Mouse (Mus musculus): ENCODE results near the gene Lamb3. TPM values are rescaled to one million over a fixed set of nuclear protein-coding genes. Genes with fewer than 3 reads are reported as not detected.

Gene Lamb3
- total RNA-seq, 2 experiments from 2014 or later = 7.9 to 12.6 TPM

DNA sequence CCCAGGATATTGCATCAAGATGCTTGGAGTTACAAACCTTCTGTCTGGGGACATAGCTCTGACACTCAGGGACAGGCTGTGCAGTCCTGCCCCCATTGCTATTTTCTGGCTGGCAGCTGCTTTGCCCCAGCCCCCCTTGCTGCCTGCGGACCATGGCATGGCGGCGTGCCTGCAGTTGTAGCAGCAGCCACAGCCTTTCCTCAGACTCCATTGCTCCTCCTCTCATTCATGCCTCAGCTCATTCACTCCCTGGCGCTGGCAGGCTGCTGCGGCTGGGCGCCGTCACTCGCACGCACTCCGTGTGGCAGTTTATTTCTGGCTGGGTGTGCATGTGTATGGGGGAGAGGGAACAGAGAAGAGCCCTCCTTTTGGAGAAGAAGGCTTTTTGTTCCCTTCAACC is 160.6 kb downstream of the Lamb3 start:
- intact Hi-C loops (cut with DNase I) = no loop called here
- peak; percentile 24 to 46 for DNase-seq

DNA sequence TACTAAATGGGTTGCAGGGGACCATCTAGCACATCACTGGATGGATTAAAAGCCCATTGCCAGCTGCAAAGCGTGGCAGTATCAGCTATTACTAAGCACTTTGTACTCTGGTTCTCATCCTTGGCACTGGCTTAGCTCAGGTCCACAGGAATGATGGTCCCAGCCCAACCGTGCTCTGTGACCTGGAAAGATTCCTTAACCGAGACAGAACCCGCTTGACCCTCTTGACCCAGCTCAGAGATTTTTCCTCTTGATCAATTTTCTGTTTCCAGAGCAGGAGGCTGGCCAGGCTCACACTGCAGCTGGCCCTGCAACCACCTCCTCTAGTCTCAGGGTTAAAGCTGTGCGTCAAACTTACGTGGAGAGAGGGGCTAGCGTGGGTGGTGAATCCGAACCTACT is 161.6 kb downstream of the Lamb3 start:
- intact Hi-C loops (cut with DNase I) = no loop called here
- no peak for DNase-seq

GRCm38 (mm10) chr1:193370096-193370495 is 162.6 kb downstream of the Lamb3 start, which contains the start of gene Camk1g:
Camk1g (minus strand) TSS chr1:193370298.
- intact Hi-C loops (cut with DNase I) = no loop called here
- peak in 1 of 2 experiments; percentile 25 for DNase-seq

DNA sequence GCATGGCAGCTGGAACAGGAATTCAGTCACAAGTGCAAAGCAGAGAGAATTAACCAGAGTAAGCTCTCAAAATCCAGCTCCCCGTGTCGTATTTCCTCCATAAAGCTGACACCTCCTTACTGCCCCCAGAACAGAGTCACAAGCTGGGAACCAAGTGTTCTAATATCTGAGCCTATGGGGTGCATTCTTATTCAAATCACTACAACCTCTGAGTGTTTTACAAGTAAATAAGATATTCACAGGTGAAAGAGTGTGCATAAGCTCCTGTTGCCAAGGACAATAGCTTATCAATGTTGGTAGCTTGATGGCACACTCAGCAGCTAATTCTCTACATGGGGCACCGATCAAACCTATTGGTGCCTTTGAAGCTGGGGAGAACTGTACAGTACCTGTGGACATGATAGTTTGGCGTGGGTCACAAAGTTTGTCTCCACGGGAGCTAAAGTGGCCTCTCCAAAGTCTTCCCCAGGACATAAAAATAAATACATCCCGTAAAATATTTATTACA is 166.5 kb downstream of the Lamb3 start:
- intact Hi-C loops (cut with DNase I) = loop anchor here (2.0 kb wide), 1 partner anchor 43 kb away; no protein-coding TSS in a partner anchor
- no peak for DNase-seq

GRCm38 (mm10) chr1:193376478-193377134 is 169.1 kb downstream of the Lamb3 start:
- peak; percentile 47 to 67 for DNase-seq
- intact Hi-C loops (cut with DNase I) = loop anchor here (2.0 to 5.0 kb wide), 2 partner anchors 122 to 169 kb away; partner anchors contain the start of gene Lamb3

- no peak for DNase-seq
- intact Hi-C loops (cut with DNase I) = loop anchor here (5.0 kb wide), 1 partner anchor 172 kb away; the partner anchor contains the start of gene Lamb3
Observed at GRCm38 (mm10) chr1:193379634-193380033, 172.1 kb downstream of the Lamb3 start.

GRCm38 (mm10) chr1:193380877-193381276 is 173.4 kb downstream of the Lamb3 start:
- intact Hi-C loops (cut with DNase I) = no loop called here
- no peak for DNase-seq

- intact Hi-C loops (cut with DNase I) = no loop called here
- DNase-seq = no peak
Observed at GRCm38 (mm10) chr1:193381597-193382404, 174.3 kb downstream of the Lamb3 start.

GRCm38 (mm10) chr1:193382435-193382834 is 174.9 kb downstream of the Lamb3 start:
- peak in 1 of 2 experiments; percentile 34 for DNase-seq
- intact Hi-C loops (cut with DNase I) = no loop called here

- DNase-seq = peak; percentile 54 to 61
- intact Hi-C loops (cut with DNase I) = no loop called here
Observed at GRCm38 (mm10) chr1:193382841-193383462, 175.5 kb downstream of the Lamb3 start.

DNA sequence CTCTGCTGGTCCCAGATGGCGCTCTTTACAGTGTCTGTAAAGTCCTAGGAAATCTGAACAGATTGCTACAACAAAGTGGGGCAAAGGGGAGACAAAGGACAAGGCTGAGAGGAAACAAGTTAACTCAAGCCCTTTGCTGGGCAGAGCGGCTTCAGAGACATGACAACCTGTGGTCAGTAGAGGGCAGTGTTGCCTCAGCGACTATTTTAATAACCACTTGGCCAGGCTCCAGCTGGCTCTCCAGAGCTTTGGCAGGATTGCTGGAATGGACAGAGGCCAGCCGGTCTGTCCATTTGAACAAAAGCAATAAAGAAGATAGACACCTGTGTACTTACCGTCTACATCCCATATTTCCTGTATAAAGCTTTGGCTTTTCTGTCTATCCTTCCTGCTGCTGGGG is 178.6 kb downstream of the Lamb3 start:
- intact Hi-C loops (cut with DNase I) = loop anchor here (1.0 to 5.0 kb wide), 4 partner anchors 61 to 837 kb away; no protein-coding TSS in a partner anchor
- peak; percentile 89 to 94 for DNase-seq

GRCm38 (mm10) chr1:193387241-193387640 is 179.7 kb downstream of the Lamb3 start:
- intact Hi-C loops (cut with DNase I) = loop anchor here (2.0 to 5.0 kb wide), 3 partner anchors 60 to 836 kb away; no protein-coding TSS in a partner anchor
- no peak for DNase-seq

GRCm38 (mm10) chr1:193389505-193389904 is 182.0 kb downstream of the Lamb3 start:
- no peak for DNase-seq
- intact Hi-C loops (cut with DNase I) = loop anchor here (5.0 kb wide), 1 partner anchor 58 kb away; no protein-coding TSS in a partner anchor

GRCm38 (mm10) chr1:193390004-193390403 is 182.5 kb downstream of the Lamb3 start:
- intact Hi-C loops (cut with DNase I) = no loop called here
- DNase-seq = no peak

- intact Hi-C loops (cut with DNase I) = no loop called here
- no peak for DNase-seq
Observed at GRCm38 (mm10) chr1:193392266-193392665, 184.8 kb downstream of the Lamb3 start.

Other genes starting within 250 kb of the Lamb3 start
- under 1 TPM; 0.14 to 0.22 TPM for gene Syt14, start 171.9 kb upstream of the Lamb3 start, total RNA-seq (2021)
- 10 to 100 TPM in 1 of 2 experiments, 1 to 10 TPM in 1; 9.7 to 10.1 TPM for gene Diexf, start 77.4 kb upstream of the Lamb3 start, total RNA-seq (2021)
- gene Irf6, start 54.6 kb upstream of the Lamb3 start, total RNA-seq (2021) = 1 to 10 TPM; 3.7 to 4.1 TPM
- gene A130010J15Rik, start 39.7 kb upstream of the Lamb3 start, total RNA-seq (2021) = 1 to 10 TPM; 2.9 to 4.7 TPM
- 1 to 10 TPM in 1 of 2 experiments, under 1 TPM in 1; 0.84 to 6.1 TPM for gene Traf3ip3, start 6.0 kb upstream of the Lamb3 start, total RNA-seq (2021)
- gene Hsd11b1, start 56.4 kb downstream of the Lamb3 start, total RNA-seq (2021) = 1 to 10 TPM; 2.2 to 2.4 TPM
- 10 to 100 TPM; 43.4 to 57.3 TPM for gene G0s2, start 65.5 kb downstream of the Lamb3 start, total RNA-seq (2021)
- gene Camk1g, start 162.6 kb downstream of the Lamb3 start, total RNA-seq (2021) = under 1 TPM; 0.72 to 0.83 TPM

Data from heart, postnatal 14 days (tissue).